Mouse (Mus musculus) neural tube, embryonic 11.5 days (tissue): ENCODE results near the gene Efna2. TPM values are rescaled to one million over a fixed set of nuclear protein-coding genes. Genes with fewer than 3 reads are reported as not detected.

ENCODE experiments used
- ATAC-seq: fragments of 200-750 bp; cut with Nextera tagmentation; 2 replicates; pipeline ENCODE4 v1.8.0; 2017; ENCODE audit warnings: moderate number of reproducible peaks, mild to moderate bottlenecking, moderate TSS enrichment, moderate library complexity; ENCODE audit not compliant: insufficient read depth, low FRiP score, low TSS enrichment
- DNase-seq: peaks from one replicate; pipeline ENCODE4 v3.0.0-alpha.2; 2015; ENCODE audit warnings: low spot score
- H3K27ac ChIP-seq: fragments of 300-500 bp; sonication (generic); 2 replicates; pipeline ENCODE4 v1.5.1; 2014; ENCODE audit warnings: low read depth, mild to moderate bottlenecking, low read length
- H3K27me3 ChIP-seq: fragments of 300-500 bp; sonication (generic); 2 replicates; pipeline ENCODE4 v1.6.1; 2014; ENCODE audit warnings: mild to moderate bottlenecking, low read length, mixed read lengths; ENCODE audit not compliant: control insufficient read depth, insufficient read depth
- H3K36me3 ChIP-seq: fragments of 300-500 bp; sonication (generic); 2 replicates; pipeline ENCODE4 v1.6.1; 2014; ENCODE audit warnings: mild to moderate bottlenecking, low read length, moderate library complexity, mixed read lengths; ENCODE audit not compliant: control insufficient read depth, insufficient read depth
- H3K4me1 ChIP-seq: fragments of 300-500 bp; sonication (generic); 2 replicates; pipeline ENCODE4 v1.6.1; 2014; ENCODE audit warnings: low read length, mixed read lengths; ENCODE audit not compliant: control insufficient read depth, insufficient read depth
- H3K4me2 ChIP-seq: fragments of 300-500 bp; sonication (generic); 2 replicates; pipeline ENCODE4 v1.6.1; 2014; ENCODE audit warnings: low read depth, mild to moderate bottlenecking, moderate library complexity
- H3K4me3 ChIP-seq: fragments of 300-500 bp; sonication (generic); 2 replicates; pipeline ENCODE4 v1.5.1; 2014; ENCODE audit warnings: low read depth, low read length
- H3K9ac ChIP-seq: fragments of 300-500 bp; sonication (generic); 2 replicates; pipeline ENCODE4 v1.6.1; 2014; ENCODE audit warnings: mild to moderate bottlenecking, low read length
- H3K9me3 ChIP-seq: fragments of 300-500 bp; sonication (generic); 2 replicates; pipeline ENCODE4 v1.6.1; 2016; ENCODE audit warnings: low read length; ENCODE audit not compliant: control insufficient read depth
- WGBS: fragments of 180-500 bp; shearing (Covaris S2); extraction: QIAGEN DNeasy Blood & Tissue Kit; methylation state at CpG from one replicate; pipeline ENCODE4 v1.1.7; 2014; 5-methylcytosine and 5-hydroxymethylcytosine counted together
- polyA plus RNA-seq: library from polyadenylated mRNA; unstranded; fragments of >200 nt; fragmentation: Nextera tagmentation; extraction: Ambion mirVana; gene quantifications from 2 replicates; pipeline ENCODE4 v1.2.1, GENCODE M21; 2014

Efna2 gene
- polyA plus RNA-seq, 1 experiment from 2014 or later: 36.2 TPM

DNA sequence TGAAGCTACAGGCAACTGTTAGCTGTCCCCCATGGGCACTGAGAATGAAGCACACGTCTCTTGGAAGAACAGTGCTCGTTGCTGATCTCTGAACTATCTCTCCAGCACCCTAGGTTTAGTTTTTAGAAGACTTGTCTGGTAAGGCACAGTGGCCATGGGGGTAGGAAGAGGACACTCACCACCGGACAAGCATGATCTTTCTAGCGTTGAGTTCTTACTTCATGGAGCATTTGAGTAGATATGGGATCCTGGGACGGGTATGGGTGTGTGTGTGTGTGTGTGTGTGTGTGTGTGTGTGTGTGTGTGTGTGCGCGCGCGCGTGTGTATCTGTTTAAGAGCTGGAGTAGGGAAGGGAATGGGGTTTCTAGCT lies 38.6 kb upstream of the Efna2 start, which contains the start of gene Cbarp:
Cbarp (minus strand) TSS at position 170 of the 370 bp plus-strand sequence.
- Histone ChIP-seq H3K4me3 (peak within 1 kb of the TSS; percentile 74), H3K36me3 (peaks cover 6% of the 10 kb centered on the region), H3K27me3 (peaks cover 24% of the 10 kb centered on the region), H3K9me3 (no peaks in the 10 kb centered on the region), H3K27ac (peak within 1 kb of the TSS; percentile 50; the same call in 1 of the 2 replicates), H3K4me1 (peaks cover 34% of the 10 kb centered on the region), H3K4me2 (peak within 1 kb of the TSS; percentile 99), H3K9ac (peak within 1 kb of the TSS; percentile 32)
- ATAC-seq (no peak), DNase-seq (no peak)
- WGBS: 70% methylated on average over 10 of the region's 10 CpGs

DNA sequence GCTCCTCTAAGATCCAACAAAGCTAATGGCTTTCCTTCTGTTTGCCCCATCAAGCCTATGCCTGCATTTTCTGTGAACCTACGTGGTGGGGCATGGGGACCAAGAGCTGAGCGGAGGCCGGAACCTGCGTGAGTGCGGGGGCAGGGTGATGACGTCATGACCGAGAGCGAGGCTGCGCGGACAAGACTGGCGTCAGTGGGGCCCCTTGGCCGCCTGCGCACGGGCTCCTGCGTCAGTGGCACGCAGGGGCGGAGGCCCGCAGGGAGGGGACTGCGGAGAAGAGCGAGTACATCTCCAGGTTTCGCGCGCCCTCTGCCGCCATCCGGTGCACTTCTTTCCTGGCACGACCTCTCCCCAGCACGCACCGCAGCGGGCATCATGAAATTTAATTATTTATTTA lies 38.0 kb upstream of the Efna2 start:
- H3K27ac ChIP-seq: peak overlapping the region; percentile 50; the same call in 1 of the 2 replicates

DNA sequence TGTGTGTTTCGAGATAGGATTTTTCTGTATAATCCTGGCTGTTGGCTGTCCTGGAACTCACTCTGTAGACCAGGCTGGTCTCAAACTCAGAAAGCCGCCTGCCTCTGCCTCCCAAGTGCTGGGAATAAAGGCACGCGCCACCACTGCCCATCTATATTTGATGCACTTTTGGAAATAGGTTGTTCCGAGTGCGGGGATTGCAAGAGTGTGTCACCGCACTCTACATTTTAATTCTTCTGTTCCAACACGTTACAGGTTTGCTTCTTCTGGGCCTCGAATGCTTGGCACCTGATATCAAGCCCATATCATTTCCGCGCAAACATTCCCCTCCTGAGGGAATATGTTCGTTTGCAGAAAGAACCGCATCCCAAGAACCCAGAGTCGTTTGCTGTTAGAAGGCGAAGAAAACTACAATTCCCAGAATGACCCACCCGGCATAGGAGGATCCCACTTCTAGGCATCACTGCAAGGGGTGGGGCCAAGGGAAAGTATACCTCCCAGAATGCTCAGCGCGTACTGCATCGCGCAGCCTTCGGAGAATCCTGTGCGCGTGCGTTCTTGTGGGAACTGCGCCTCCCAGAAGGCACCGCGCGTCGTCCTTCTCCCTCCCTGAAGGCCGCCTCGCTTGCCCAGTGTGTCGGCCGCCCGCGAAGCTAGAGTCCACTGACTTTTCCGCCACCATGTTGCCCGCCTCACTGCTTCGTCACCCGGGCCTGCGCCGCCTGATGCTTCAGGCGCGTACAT lies 37.3 kb upstream of the Efna2 start:
- peaks cover 11% of the 10 kb centered on the region for H3K27me3 ChIP-seq
- WGBS: 1% methylated on average over 43 of the region's 43 CpGs
- peak overlapping the region; percentile 99 for H3K4me2 ChIP-seq
- peak overlapping the region; percentile 74 for H3K4me3 ChIP-seq
- DNase-seq (peak; percentile 96), ATAC-seq (peak; percentile 77)
- H3K4me1 ChIP-seq: peaks cover 33% of the 10 kb centered on the region
- peak overlapping the region; percentile 81 for H3K9ac ChIP-seq
- peak overlapping the region; percentile 62; the same call in 1 of the 2 replicates for H3K27ac ChIP-seq
- H3K36me3 ChIP-seq: peaks cover 11% of the 10 kb centered on the region
- no peaks in the 10 kb centered on the region for H3K9me3 ChIP-seq

More for the DNA sequence above, 38.0 kb upstream of the Efna2 start:
- peaks cover 11% of the 10 kb centered on the region for H3K36me3 ChIP-seq
- peak overlapping the region; percentile 32 for H3K9ac ChIP-seq
- DNase-seq (peak; percentile 95), ATAC-seq (peak; percentile 49)
- H3K27me3 ChIP-seq: peaks cover 18% of the 10 kb centered on the region
- H3K9me3 ChIP-seq: no peaks in the 10 kb centered on the region
- H3K4me1 ChIP-seq: peaks cover 39% of the 10 kb centered on the region
- H3K4me2 ChIP-seq: peak overlapping the region; percentile 99
- WGBS: under 1% methylated on average over 29 of the region's 29 CpGs
- H3K4me3 ChIP-seq: peak overlapping the region; percentile 74

DNA sequence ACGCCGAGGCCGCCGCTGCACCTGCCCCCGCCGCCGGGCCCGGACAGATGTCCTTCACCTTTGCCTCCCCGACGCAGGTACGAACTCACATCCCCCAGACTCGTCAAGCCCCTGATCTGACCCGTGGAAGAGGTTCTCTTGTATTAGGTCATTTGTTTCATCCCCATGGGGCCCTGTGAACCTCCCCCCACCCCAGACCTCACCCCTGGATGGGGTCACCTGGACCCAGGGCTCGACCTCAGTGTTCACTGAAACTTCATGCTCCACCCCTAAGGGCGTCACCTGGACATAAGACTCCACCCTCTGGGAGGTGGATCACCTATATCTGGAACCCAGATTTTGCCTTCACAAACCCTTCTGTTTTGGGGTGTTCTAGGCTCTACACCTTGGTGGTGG lies 36.8 kb upstream of the Efna2 start:
- H3K9ac ChIP-seq: peak overlapping the region; percentile 81
- under 1% methylated on average over 15 of the region's 15 CpGs for WGBS
- no peaks in the 10 kb centered on the region for H3K9me3 ChIP-seq
- ATAC-seq: no peak; the same call in 1 of the 2 replicates
- H3K27me3 ChIP-seq: peaks cover 5% of the 10 kb centered on the region
- no peak for DNase-seq
- peaks cover 28% of the 10 kb centered on the region for H3K4me1 ChIP-seq
- H3K4me2 ChIP-seq: peak overlapping the region; percentile 99
- 0 out of 2 replicates have a peak overlapping the region, but pooled peaks have one; percentile 62 for H3K27ac ChIP-seq
- peak overlapping the region; percentile 74 for H3K4me3 ChIP-seq
- peaks cover 11% of the 10 kb centered on the region for H3K36me3 ChIP-seq

DNA sequence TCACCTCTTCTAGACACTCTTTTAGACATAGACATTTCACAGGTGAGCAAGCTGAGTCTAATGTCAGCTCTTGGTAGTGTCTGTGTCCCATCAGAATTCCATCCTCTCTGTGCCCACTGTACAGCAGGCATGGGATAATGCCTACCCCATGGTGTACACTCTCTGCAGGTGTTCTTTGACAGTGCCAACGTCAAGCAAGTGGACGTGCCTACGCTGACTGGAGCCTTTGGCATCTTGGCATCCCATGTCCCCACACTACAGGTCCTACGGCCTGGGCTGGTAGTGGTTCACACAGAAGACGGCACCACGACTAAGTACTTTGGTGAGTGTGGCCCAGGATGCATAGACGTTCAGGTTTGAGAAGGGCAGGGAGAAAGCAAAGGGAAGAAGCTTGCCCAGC lies 35.6 kb upstream of the Efna2 start:
- Histone ChIP-seq H3K9ac (no peak overlapping the region), H3K9me3 (no peaks in the 10 kb centered on the region), H3K27me3 (0 out of 2 replicates have a peak, but pooled peaks cover 3% of the 10 kb centered on the region), H3K4me2 (no peak overlapping the region), H3K27ac (no peak overlapping the region), H3K36me3 (peaks cover 11% of the 10 kb centered on the region), H3K4me3 (no peak overlapping the region), H3K4me1 (peaks cover 23% of the 10 kb centered on the region)
- no peak for ATAC-seq
- DNase-seq: no peak
- whole genome bisulfite sequencing: 92% methylated on average over 7 of the region's 7 CpGs

DNA sequence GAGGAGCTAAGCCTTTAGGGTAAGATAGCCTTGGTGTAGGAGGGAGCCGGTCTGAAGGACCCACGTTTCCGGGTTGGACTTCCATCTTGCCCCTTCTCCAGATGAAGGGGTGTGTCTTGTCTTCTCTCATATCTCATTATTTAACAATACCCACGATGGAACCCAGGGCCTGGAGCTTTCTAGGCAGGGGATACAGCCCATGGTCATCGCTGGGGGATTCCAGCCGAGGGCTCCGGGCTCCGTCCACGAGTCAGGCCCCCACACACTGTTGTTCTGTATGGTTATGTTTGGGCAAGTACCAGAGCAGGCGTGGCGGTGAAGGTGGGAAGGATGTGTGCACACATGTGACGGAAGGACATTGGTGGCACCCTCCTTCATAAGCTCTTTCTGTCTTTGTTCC lies 35.1 kb upstream of the Efna2 start:
- ATAC-seq (no peak), DNase-seq (no peak)
- Histone ChIP-seq H3K36me3 (peaks cover 11% of the 10 kb centered on the region), H3K27me3 (0 out of 2 replicates have a peak, but pooled peaks cover 3% of the 10 kb centered on the region), H3K4me1 (peaks cover 23% of the 10 kb centered on the region), H3K27ac (no peak overlapping the region), H3K4me2 (no peak overlapping the region), H3K9me3 (no peaks in the 10 kb centered on the region), H3K9ac (no peak overlapping the region), H3K4me3 (no peak overlapping the region)
- 93% methylated on average over 12 of the region's 12 CpGs for WGBS

DNA sequence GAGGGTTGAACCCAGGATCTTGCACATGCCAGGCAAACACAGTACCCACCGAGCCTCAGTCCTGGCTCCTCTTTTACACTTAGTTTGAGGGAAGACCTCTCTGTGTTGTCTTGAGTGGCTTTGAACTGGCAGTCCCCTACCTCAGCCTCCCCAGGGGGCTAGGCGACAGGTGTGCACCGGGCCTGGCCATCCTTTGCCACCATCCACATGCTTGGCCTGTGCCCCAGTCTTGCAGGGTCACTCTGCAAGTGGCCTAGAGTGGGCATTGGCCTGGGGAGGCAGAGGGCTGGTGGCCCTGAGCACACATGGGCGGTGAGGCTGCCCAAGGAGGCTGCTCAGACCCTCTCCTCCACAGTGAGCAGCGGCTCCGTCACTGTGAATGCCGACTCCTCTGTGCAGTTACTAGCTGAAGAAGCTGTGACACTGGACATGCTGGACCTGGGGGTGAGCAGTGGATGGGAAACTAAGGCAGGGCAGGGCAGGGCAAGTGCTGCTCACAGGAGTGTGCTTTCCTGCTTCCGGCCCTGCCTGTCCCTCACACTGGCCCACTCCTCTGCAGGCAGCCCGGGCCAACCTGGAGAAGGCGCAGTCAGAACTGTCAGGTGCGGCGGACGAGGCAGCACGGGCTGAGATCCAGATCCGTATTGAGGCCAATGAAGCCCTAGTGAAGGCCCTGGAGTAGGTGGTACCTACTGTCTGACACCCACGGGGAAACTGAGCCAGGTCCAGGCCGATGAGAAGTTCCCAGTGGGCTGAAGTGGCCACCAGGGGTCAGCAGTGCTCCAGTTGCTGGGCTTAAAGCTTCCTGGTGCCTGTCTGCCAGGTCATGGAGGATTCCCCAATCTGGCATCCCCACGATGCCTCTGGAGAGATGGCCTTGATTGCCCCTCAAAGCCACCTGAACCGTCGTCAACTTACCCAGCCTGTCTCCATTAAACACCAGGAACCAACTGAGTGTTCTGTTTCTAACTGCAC lies 34.1 kb upstream of the Efna2 start:
- DNase-seq (peak; percentile 80), ATAC-seq (no peak)
- H3K4me3 ChIP-seq: peak overlapping the region; percentile 8; the same call in 1 of the 2 replicates
- H3K27me3 ChIP-seq: no peaks in the 10 kb centered on the region
- WGBS: 78% methylated on average over 20 of the region's 20 CpGs
- 0 out of 2 replicates have a peak overlapping the region, but pooled peaks have one; percentile 34 for H3K27ac ChIP-seq
- peaks cover 11% of the 10 kb centered on the region for H3K36me3 ChIP-seq
- H3K4me1 ChIP-seq: peaks cover 23% of the 10 kb centered on the region
- H3K9me3 ChIP-seq: no peaks in the 10 kb centered on the region
- H3K9ac ChIP-seq: no peak overlapping the region; the same call in 1 of the 2 replicates
- 0 out of 2 replicates have a peak overlapping the region, but pooled peaks have one; percentile 3 for H3K4me2 ChIP-seq

DNA sequence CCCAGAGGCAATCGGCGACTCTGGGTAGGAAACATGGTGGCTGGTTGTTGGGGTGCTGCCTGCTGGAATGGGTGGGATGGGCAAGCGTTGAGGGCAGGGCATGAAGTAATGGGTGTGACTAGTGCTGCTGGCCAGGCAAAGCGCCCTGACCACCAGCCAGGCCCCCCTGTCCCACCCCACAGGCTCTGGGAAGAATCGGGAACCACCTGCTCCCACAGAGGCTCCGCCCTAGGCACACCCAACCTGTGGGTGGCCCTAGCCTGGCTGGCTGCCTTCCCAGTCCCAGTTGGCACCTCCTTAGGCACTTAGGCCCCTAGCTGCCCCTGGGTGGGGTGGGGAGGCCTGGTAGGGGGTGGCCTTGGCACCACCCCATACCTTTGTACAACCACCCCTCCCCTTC lies 33.4 kb upstream of the Efna2 start:
- no peak overlapping the region for H3K9ac ChIP-seq
- WGBS: 89% methylated on average over 5 of the region's 6 CpGs
- no peak overlapping the region for H3K4me2 ChIP-seq
- H3K9me3 ChIP-seq: no peaks in the 10 kb centered on the region
- peaks cover 23% of the 10 kb centered on the region for H3K4me1 ChIP-seq
- H3K27ac ChIP-seq: no peak overlapping the region
- no peak overlapping the region for H3K4me3 ChIP-seq
- DNase-seq (no peak), ATAC-seq (no peak)
- H3K27me3 ChIP-seq: no peaks in the 10 kb centered on the region
- H3K36me3 ChIP-seq: peaks cover 11% of the 10 kb centered on the region
